Mouse (Mus musculus) liver, postnatal 0 days (tissue): ENCODE data around the gene Mtmr3.

Source experiments
- CTCF ChIP-seq: sonication (generic); IDR thresholded peaks from 2 replicates; pipeline ENCODE4 v1.5.1; 2016; ENCODE audit warnings: antibody characterized with exemption, low read depth
- EP300 ChIP-seq: IDR thresholded peaks from 2 replicates; pipeline ENCODE4 v1.6.1; 2016; ENCODE audit warnings: antibody characterized with exemption, low read depth, mild to moderate bottlenecking

DNA sequence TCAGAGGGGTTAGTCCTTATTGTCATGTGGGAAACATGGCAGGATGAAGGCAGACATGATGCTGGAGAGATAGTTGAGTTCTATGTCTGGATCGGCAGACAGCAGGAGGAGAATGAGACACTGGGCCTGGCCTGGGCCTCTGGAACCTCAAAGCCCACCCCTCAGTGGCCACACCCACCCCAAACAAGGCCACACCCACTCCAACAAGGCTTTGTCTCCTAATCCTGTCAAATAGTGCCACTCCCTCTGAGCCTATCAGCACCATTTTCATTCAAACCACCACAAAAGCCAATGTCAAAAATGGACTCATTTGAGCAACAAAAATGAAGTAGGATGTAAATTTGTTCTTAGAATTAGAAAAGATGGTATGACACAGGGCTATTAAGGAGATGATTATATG lies 130.5 kb downstream of the Mtmr3 start:
- TF ChIP-seq CTCF (no peak), EP300 (no peak)
